Mouse (Mus musculus) urinary bladder, postnatal 10 days (tissue): ENCODE results near the gene Unc45b.
"Not testable (repeated sequence)": the region's sequence is repeated elsewhere in the genome, so short reads cannot be mapped to it uniquely, and the experiment has no call there.

Experiments used
- DNase-seq: peaks from one replicate; pipeline ENCODE4 v3.0.0; 2022; ENCODE audit warnings: low spot score

The Unc45b gene

GRCm38 (mm10) chr11:82897478-82897877 is 12.9 kb upstream of the Unc45b start:
- no peak for DNase-seq

GRCm38 (mm10) chr11:82899720-82900119 is 10.6 kb upstream of the Unc45b start:
- DNase-seq: no peak

GRCm38 (mm10) chr11:82901606-82902310 is 8.6 kb upstream of the Unc45b start:
- no peak for DNase-seq

- no peak for DNase-seq
These were observed 5.4 kb upstream of the Unc45b start for GRCm38 (mm10) chr11:82904952-82905351.

GRCm38 (mm10) chr11:82905816-82906215 is 4.5 kb upstream of the Unc45b start:
- no peak for DNase-seq

GRCm38 (mm10) chr11:82907651-82908607 is 2.4 kb upstream of the Unc45b start, which contains the start of gene Nle1:
Nle1 (minus strand) TSS chr11:82908411.
- peak; percentile 79 for DNase-seq

- DNase-seq: no peak
These were observed 1.8 kb upstream of the Unc45b start for GRCm38 (mm10) chr11:82908608-82908989.

GRCm38 (mm10) chr11:82910679-82911389 is 484 bp downstream of the Unc45b start:
- no peak for DNase-seq

GRCm38 (mm10) chr11:82914711-82915352 is 4.5 kb downstream of the Unc45b start:
- DNase-seq: no peak

- DNase-seq: no peak
These were observed 10.4 kb downstream of the Unc45b start for GRCm38 (mm10) chr11:82920768-82921167.

GRCm38 (mm10) chr11:82921691-82922090 is 11.3 kb downstream of the Unc45b start:
- no peak for DNase-seq

GRCm38 (mm10) chr11:82923910-82924309 is 13.6 kb downstream of the Unc45b start:
- DNase-seq: not testable (repeated sequence)

GRCm38 (mm10) chr11:82928897-82929632 is 18.7 kb downstream of the Unc45b start:
- no peak for DNase-seq

GRCm38 (mm10) chr11:82929633-82929950 is 19.2 kb downstream of the Unc45b start:
- no peak for DNase-seq

- not testable (repeated sequence) for DNase-seq
These were observed 20.1 kb downstream of the Unc45b start for GRCm38 (mm10) chr11:82930391-82930955.

GRCm38 (mm10) chr11:82931161-82931560 is 20.8 kb downstream of the Unc45b start:
- not testable (repeated sequence) for DNase-seq

GRCm38 (mm10) chr11:82931671-82932450 is 21.5 kb downstream of the Unc45b start:
- DNase-seq: not testable (repeated sequence)

GRCm38 (mm10) chr11:82933186-82933585 is 22.8 kb downstream of the Unc45b start:
- no peak for DNase-seq

GRCm38 (mm10) chr11:82943336-82943735 is 33.0 kb downstream of the Unc45b start:
- DNase-seq: no peak

GRCm38 (mm10) chr11:82945636-82946035 is 35.3 kb downstream of the Unc45b start:
- DNase-seq: no peak
